Mouse (Mus musculus): ENCODE measurements around the gene Cyp24a1.

Gene Cyp24a1

DNA sequence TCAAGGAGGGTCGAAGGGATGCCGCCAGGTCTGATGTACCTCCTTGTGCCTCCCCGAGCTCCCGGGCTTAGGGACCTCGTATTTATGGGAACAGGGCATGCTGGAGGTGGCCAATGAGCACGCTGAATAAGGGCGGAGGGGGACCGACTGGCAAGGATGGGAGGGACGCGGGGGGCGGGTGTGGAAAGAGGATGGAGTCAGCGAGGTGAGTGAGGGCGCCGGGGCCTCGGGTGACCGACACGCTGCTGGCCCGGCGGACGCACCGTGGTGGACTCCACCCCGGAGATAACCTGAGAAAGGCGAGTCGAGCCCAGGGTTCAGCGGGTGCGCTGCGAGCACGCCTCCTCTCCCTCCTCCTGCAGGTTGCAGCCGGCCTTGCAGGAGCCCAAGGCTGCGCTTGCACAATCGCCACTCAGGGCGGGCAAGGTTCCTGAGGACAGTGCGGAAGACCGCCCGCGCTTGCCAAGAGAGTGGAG, at the start of gene Cyp24a1:
TSS of gene Cyp24a1 (minus strand) at position 55 of the 476 bp plus-strand sequence.
- ATAC-seq (ENCODE audit: insufficient number of reproducible peaks, low FRiP score, low TSS enrichment): no peak

DNA sequence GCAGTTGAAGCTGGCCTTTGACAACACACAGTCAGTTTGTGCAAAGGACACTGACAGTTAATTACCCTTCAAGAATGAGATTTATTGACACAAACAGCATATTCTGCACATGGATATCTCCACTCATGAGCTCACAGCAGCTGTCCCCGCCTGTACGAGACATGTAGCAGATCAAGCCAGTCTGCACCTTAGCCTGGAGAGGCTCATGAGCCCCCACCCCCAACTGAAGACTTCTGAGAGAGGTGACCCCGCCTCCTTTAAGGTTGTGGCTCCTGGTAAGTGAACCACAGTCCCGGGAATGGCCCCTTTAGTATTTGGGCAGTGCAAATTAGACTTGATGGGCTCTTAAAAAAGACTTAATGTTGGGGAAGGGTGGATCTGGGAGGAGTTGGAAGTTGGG, 48.8 kb upstream of the Cyp24a1 start:
- ATAC-seq (ENCODE audit: insufficient number of reproducible peaks, low FRiP score, low TSS enrichment): no peak

DNA sequence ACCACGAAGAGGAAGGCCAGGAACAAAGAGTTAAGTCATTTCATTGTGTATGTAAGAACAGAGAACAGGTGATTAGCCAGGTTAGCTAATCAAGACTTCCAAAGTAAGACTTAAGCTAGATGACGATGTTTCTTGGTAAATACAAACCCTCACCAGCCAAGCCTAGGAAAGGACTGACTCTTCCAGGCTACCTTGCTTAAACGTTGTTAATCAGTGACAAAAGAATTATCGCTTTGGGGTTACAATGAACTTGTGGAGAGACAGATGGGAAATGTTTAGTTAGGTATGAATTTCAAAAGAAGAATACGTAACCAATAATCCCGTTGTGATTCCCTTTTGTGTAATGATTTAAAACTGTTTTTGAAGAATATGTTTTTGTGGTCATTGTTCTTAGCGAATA, 48.0 kb upstream of the Cyp24a1 start:
- ATAC-seq (ENCODE audit: insufficient number of reproducible peaks, low FRiP score, low TSS enrichment): no peak

DNA sequence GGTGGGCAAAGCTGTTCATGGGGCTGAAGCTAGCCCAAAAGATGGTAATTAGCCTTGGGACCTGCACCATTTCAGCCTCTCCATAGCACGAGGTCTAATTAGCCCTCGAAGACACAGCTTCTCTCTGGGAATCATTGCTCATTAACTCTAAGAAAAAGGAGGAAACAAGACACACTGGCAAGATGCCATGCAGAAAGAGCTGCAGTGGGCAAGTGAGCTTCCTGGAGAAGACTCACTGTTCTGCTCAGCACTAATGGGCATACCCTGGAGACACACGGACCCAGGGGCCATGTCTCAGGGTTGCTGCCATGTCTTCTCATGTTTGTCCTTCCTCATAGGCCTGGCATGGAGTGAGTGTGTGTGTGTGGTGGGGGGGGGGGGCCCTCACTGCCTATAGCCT, 47.2 kb upstream of the Cyp24a1 start:
- ATAC-seq (ENCODE audit: insufficient number of reproducible peaks, low FRiP score, low TSS enrichment): no peak

DNA sequence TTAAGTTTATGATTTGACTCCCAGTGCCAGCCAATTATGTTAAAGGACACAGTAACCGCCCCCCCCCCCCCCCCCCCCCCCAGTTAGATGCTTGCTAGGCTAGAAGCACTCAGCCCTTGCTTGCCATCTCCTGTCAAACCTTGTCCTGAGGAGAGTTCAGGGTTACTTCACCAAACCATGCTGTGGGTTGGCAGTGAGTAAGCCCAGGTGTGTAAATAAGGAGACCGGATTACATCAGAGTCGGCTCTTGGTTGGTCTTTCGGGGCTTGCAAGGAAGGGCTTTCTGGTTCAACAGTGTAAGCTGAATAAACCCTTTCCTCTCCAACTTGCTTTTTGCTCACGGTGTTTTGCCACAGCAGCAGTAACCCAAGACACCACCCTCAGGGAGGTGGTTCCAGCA, 46.7 kb upstream of the Cyp24a1 start:
- ATAC-seq (ENCODE audit: insufficient number of reproducible peaks, low FRiP score, low TSS enrichment): no peak

DNA sequence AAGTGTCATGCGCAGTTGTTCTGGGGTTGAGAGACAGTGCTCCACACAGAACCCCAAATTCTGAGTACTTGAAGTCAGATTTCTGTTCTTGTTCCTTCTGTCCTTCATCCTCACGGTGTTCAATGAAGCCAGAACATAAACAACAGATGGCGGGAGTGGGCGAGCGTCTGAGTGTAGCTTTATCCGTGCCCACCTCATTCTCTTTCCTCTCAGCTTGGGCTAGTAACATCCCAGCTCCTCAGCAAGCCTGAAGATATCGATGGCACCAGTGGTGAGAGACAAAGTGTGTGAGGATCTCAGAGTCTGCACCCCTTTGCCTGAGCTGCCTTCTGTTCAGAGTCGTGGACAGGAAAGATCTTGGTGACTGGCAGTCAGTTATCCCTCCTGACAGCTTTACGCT, 42.3 kb upstream of the Cyp24a1 start:
- no peak for ATAC-seq (ENCODE audit: insufficient number of reproducible peaks, low FRiP score, low TSS enrichment)

DNA sequence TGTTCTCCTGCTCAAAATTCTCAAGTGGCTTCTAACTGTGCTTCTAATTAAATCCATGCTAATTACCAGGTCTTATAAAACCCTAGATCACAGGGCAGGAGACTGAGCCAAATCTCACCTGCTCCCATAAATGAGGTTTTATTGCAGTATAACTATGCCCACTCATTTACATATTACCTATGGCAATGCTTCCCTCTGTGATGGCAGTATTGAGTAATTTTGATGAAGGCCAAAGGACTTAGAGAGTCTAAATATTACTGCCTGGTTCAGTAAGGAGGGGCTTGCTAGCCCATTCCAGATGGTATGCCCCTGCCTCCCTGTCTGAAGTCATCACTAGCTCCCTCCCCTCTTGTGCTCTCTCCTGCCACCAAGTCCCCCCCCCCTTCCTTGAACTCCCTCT, 38.9 kb upstream of the Cyp24a1 start:
- no peak for ATAC-seq (ENCODE audit: insufficient number of reproducible peaks, low FRiP score, low TSS enrichment)

DNA sequence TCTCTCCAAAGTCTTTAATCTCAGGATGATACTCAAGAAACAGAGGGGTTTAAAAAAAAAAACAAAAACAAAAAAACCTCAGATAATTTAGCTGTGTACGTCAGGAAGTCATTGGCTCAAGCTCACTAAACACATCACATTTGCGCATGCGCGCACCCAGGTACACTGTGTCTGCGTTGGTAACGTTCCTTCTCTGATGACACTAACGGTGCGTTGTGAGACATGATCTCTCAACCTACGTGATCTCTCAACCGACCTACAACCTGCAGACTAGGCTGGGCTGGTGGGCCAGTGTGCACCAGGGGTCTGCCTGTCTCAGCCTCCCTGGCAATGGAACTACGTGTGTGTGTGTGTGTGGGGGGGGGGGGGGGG, 37.8 kb upstream of the Cyp24a1 start:
- no peak for ATAC-seq (ENCODE audit: insufficient number of reproducible peaks, low FRiP score, low TSS enrichment)

DNA sequence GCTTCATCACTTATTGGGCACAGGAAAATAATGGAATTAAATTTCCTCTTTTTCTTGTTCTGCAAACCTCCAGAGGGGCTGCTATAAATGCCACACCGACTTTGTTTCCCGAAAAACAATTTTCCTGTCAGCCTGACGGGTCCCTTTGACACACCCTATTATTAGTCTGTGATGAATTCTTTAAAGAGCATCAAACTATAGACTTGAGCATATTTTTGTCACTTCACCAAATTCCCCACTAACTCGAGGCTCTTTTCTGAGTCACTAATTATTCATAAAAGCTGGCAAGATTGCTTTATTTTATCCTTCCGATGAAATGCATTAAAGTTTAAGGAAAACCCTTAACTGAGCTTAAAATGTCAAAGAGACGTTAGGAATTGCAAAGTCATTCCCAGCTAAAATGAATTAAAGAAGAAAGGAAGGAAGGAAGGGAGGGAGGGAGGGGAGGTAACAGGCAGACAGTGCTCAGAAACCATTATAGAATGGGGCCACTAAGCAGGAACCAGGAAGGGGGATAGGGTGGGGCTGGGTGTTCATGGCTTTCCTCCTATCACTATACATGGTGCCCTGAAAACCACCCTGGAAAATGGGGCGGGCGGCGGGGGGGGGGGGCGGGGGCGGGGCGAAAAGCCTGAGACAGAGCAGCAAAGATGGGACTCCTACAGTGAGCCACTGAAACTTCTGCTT, 37.3 kb upstream of the Cyp24a1 start:
- no peak for ATAC-seq (ENCODE audit: insufficient number of reproducible peaks, low FRiP score, low TSS enrichment)

DNA sequence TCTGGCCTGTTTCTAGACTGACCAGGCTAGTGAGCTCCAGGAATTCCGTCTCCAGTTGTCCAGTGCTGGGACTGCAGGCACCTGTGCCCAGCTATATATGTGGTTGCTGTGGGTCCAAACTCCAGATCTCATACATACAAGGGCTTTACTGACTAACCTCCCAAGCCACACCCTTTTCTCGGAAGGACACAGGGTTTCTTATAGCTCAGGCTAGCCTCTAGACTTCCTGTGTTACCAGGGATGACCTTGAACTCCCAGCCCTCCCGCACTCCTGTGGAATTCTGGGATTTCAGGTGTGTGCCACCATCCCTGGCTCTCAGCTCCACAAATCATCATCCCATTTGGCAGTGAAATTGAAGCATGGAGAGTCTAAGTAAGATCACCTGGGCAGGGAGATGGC, 33.3 kb upstream of the Cyp24a1 start:
- no peak for ATAC-seq (ENCODE audit: insufficient number of reproducible peaks, low FRiP score, low TSS enrichment)

DNA sequence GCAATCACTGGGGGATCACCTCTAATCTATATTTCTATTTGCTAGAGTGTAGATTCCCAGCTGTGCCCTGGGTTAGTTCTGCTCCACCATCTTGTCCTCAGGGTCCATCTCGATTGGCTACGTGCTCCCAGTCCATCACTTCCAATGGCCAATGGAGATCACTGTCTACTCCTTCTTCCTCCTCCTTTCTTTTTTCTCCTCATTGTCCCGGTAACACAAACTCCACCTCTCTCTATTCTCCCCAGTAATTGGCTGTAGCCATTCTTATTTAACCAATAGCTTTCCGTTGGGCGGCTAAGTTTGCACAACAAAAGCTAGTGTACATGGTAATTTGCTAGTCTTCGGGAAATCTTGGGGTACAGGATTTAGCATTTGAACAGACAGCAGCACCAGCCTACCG, 32.8 kb upstream of the Cyp24a1 start:
- ATAC-seq (ENCODE audit: insufficient number of reproducible peaks, low FRiP score, low TSS enrichment): no peak

DNA sequence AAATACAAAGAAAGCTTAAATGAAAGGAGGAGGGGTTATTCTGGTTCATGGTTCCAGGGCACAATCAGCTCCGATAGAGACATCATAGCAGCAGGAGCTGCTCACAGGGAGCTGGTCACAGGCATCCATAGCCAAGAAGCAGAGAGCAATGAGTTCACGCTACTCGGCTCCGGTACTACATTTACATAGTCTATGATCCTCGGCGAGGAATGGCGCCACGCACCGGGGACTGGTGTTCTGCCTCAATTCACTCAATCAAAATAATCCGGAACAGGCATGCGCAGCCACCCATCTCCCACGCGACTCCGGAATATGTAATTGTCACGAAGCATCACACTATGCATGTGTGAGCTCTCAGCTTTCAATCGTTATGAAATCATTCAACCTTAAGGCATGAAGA, 31.1 kb upstream of the Cyp24a1 start:
- ATAC-seq (ENCODE audit: insufficient number of reproducible peaks, low FRiP score, low TSS enrichment): no peak

DNA sequence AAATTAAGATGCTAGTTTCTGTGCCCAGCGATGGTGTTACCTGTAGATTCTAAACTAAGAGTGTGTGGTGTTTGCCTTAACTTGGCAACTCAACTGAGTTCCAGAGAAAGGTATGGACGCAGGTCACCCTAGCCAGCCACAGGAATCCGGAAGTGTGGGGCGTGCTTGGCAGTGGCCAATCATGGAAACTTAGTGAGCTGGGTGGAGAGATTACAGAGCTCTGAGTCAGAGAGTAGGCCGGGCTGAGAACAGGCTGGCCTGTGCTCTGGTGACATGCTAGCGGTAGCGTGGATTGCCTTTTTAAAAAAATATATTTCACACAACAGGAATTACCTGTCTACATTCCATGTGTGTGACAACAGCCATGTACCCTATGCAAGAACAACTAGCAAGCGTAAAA, 29.6 kb upstream of the Cyp24a1 start:
- ATAC-seq (ENCODE audit: insufficient number of reproducible peaks, low FRiP score, low TSS enrichment): no peak

DNA sequence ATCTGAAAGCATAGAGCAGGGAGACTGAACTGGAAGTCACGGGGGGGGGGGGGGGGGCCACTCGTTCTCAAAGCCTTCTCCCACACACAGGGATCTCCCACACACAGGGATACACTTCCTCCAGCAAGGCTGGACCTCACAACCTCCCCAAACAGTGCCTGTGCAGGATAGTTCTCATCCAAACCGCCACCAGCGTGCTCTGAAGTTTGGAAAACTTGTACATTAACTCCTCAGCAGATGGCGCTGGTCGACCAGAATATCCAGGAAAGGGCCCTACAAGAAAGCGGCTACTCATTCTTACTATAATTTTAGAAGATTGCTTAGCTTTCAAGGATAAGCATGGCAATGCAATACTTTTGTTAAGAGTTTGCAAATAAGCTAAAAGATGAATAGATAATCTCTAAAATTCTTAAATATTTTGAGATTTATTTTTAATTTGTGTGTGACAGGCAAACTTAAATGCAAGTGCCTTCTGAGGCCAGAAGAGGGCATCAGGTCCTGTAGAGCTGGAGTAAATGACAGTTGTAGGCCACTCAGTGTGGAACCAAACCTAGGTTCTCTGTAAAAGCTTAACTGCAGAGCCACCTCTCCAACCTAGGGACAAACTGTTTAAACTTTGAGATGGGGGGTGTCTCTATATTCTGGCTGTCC, 23.5 kb upstream of the Cyp24a1 start:
- peak; percentile 43 for ATAC-seq (ENCODE audit: insufficient number of reproducible peaks, low FRiP score, low TSS enrichment)

DNA sequence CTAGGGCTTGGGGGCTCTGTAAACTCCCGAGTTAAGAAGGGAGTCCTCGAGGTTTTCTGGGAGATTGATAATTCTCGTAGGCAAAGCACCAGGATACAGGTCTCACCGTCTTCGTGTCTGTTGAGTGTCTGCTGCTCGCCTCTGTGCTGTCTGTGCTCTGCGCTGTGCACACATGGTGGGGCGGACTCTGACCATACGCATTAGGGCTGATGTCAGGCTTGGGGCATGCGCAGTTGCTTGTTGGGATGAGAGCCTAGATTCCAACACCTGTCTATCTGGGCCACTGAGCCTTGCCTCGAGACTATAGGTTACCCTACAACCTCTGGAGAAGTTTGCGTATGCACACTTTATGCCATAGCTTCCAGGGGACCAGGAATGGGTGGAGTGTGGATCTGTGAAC, 16.8 kb upstream of the Cyp24a1 start:
- ATAC-seq (ENCODE audit: insufficient number of reproducible peaks, low FRiP score, low TSS enrichment): no peak

DNA sequence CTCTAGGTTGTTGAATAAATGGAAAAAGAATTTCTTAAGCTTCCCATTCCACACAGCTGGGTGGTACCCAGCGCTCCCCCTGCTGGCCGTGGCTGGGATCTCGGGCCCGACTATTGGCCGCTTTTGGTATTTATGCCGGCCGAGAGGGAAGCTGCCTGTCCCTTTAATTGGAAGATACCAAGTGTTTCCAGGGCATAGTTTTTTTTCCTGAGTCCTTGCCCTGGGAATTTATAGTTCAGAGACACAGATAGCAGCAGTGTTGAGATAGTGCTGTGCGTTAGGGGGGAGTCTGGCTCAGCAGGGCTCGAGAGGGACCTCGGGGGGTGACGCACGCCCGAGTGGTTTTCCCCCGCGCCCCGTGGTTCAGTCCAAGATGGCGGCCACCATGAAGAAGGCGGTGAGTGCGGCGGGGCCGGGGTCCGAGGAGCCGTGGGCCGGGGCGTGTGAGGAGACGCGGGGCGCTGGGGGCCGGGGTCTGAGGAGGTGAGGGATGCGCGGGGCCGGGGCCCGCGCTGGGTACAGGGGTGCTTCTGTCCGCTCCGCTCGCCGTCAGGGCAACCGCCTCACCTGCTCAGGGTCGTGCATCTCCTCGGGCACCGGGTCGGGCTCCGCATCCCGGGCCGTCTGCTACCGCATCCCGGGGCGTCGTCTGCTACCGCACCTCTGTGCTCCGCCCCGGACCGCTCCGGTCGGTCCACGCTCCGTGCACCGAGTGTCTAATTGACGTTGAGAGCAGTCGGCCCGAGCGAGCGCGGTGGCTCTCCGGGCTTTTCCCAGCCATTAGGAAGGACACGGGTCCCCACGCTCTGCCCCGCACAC, 14.3 kb upstream of the Cyp24a1 start:
- ATAC-seq (ENCODE audit: insufficient number of reproducible peaks, low FRiP score, low TSS enrichment): peak; percentile 67

DNA sequence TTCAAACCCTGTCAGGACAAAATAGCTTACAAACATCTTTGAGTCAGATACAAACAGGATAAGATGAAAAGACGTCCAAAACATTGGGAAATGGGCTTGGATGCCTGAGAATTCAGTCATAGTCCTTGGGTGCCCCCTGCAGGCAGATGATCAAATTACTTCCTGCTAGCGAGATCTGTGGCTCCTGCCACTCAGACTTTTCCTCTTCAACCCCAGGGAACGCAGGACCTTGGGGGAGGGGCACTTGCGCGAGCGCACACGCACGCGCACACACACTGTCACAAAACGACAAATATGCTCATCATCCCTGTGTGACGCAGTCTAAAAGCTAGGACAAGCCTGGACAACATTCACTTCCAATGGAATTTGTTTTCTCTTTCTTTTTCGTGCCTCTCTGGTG, 11.9 kb upstream of the Cyp24a1 start:
- ATAC-seq (ENCODE audit: insufficient number of reproducible peaks, low FRiP score, low TSS enrichment): peak; percentile 51

DNA sequence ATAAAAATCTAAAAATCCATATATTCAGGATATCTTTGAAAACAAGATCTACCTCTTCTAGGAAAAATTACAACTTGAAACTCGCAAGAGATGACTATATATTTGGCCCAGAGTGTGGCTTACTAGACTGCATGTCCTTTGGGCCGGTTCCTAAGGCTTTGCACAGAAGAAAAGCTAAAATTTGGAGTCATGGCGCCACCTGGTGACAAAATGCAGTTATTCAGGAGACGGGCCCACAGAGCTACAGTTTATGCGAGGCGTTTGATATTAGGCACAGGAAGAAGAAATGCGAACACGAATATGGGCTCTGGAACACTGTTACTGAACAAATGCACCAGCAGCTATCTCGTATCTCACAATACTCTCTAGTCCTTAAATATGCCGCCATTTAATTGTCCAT, 10.8 kb upstream of the Cyp24a1 start:
- peak; percentile 52; the same call in 1 of the 2 replicates for ATAC-seq (ENCODE audit: insufficient number of reproducible peaks, low FRiP score, low TSS enrichment)

DNA sequence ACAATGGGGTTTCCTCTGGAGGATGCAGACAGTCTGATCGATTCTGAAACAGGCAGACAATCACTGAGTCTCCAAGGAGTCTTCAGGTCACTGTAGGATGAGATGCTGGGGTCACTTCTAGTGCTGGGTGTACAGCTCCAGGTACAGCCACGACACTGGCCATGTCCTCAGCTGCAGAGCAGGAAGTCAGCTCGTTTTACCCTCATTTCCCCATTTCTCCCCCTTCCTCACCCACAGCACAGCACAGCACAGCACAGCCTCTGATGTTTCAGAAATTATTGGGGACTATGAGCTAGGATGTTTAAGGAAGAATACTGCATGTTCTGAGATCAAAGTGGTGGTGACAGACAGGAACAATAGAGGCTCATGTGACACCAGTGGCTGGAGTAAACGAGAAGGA, 7.0 kb upstream of the Cyp24a1 start:
- no peak for ATAC-seq (ENCODE audit: insufficient number of reproducible peaks, low FRiP score, low TSS enrichment)

DNA sequence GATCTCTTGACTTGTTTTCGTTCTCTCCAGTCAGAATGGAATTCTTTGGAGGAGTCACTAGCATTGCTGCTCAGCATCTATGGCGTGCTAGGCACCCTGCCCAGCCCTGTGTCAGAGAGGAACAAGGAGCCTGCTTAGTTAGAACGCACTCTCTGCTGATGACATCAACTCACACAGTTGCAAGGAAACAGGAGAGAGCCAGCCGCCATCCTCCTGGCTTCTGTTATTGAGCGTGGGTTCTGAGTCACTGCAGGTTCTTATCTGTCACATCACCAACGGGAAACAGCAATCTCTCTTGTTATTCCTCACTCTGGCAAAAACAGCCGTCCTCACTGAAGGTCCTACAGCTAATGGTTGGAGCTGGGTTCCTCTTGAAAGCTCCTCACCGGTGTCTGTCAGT, 6.4 kb upstream of the Cyp24a1 start:
- ATAC-seq (ENCODE audit: insufficient number of reproducible peaks, low FRiP score, low TSS enrichment): no peak

DNA sequence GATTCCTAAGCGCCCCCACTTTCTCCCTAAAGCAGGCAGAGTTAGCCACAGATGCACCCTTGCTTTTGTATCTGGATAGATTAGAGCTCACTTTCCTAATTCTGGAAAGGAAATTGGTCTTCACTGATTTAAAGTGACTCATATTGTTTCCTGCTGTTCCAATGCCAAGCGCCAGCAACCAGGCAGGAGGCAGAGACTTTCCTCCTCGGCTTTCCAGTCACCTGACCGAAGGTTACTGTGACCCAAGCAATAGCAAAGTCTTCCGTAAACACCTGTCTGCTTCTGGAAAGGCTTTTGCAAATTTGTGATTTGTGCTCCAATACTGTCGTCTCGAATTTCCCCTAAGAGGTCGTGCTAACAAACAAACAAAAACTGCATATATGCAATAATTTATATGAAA, 1.1 kb upstream of the Cyp24a1 start:
- no peak for ATAC-seq (ENCODE audit: insufficient number of reproducible peaks, low FRiP score, low TSS enrichment)
